Mouse (Mus musculus): ENCODE measurements at regions not wholly inside any gene's neighbourhood (a gene's known extent, or its start where the extent isn't known, plus 50 kb on each side); places are given as distances from the start of the nearest gene placed in this dataset.

DNA sequence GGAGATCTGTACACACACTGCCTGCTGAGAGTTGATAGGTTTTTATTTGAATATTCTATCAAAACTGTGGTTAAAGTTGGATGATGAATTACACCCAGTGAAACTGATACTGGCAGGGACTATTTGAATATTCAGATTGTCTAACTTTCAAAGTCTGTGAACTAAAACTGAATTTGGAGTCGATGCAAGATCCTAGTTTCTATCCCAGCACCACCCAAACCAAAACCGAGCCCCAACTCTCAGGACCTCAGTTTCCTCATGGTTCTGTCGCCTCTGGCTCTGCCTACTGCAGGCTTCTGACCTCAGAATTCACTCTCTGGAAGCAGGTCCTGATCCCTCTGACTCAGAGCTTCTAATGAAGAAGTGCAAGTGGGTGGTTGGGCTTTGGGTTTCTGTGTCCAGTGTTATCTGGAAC, 170.8 kb downstream of the Cd47 start:
- 88% methylated on average over 3 of the region's 3 CpGs for WGBS

DNA sequence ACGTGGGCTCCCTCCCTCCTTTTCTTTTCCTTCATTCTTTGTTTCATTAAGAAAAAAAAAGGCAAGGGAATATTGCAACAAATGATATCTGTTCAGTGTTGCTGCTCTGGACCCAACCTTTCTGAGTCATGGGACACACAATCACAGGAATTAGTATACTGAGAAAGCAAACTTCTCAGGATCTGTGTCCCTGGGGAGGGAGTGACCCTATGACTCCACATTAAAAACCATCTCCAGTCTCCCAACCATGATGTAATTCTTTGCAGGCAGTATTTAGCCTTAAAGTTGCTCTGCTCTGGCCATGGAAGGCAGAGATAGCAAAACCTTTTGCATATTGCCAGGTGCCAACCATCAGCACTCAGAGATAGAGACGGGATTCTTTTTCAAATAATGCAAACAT, 176.9 kb downstream of the Cd47 start:
- H3K9me3 ChIP-seq (ENCODE audit: control insufficient read depth, low read length), result no peaks in the 10 kb centered on the region
- no peaks in the 10 kb centered on the region; a peak in 2 of 4 replicates for H3K4me1 ChIP-seq (ENCODE audit: control insufficient read depth in 2 of 2, insufficient read depth in 2 of 2, low read length in 2 of 2)
- WGBS, result 62% methylated on average over 2 of the region's 2 CpGs
- no peaks in the 10 kb centered on the region for H3K36me3 ChIP-seq (ENCODE audit: control insufficient read depth, insufficient read depth, low read length)
- no peak overlapping the region for H3K4me2 ChIP-seq (ENCODE audit: low read length)
- no peak overlapping the region for H3K27ac ChIP-seq (replicated peaks in 1 of 2; ENCODE audit: control insufficient read depth in 1 of 2, insufficient read depth in 1 of 2, low read depth in 2 of 2, low read length in 2 of 2)
- H3K9ac ChIP-seq (ENCODE audit: low read length), result no peak overlapping the region
- no peaks in the 10 kb centered on the region for H3K27me3 ChIP-seq (ENCODE audit: control insufficient read depth, insufficient read depth, low read length)
- no peak overlapping the region for H3K4me3 ChIP-seq (ENCODE audit: control insufficient read depth in 1 of 2, insufficient read depth in 1 of 2, low read depth in 1 of 2, low read length in 2 of 2)
- ATAC-seq (ENCODE audit: insufficient number of reproducible peaks, insufficient read depth, low FRiP score, low read depth), result no peak

More for the DNA sequence above, 170.8 kb downstream of the Cd47 start:
- no peak overlapping the region for H3K4me2 ChIP-seq (ENCODE audit: low read length)
- H3K27me3 ChIP-seq (ENCODE audit: control insufficient read depth, insufficient read depth, low read length), result no peaks in the 10 kb centered on the region
- no peaks in the 10 kb centered on the region for H3K9me3 ChIP-seq (ENCODE audit: control insufficient read depth, low read length)
- H3K4me3 ChIP-seq (ENCODE audit: control insufficient read depth in 1 of 2, insufficient read depth in 1 of 2, low read depth in 1 of 2, low read length in 2 of 2), result no peak overlapping the region
- no peaks in the 10 kb centered on the region; a peak in 1 of 4 replicates for H3K4me1 ChIP-seq (ENCODE audit: control insufficient read depth in 2 of 2, insufficient read depth in 2 of 2, low read length in 2 of 2)
- no peaks in the 10 kb centered on the region for H3K36me3 ChIP-seq (ENCODE audit: control insufficient read depth, insufficient read depth, low read length)
- no peak overlapping the region for H3K9ac ChIP-seq (ENCODE audit: low read length)
- no peak for ATAC-seq (ENCODE audit: insufficient number of reproducible peaks, insufficient read depth, low FRiP score, low read depth)
- no peak overlapping the region for H3K27ac ChIP-seq (replicated peaks in 1 of 2; ENCODE audit: control insufficient read depth in 1 of 2, insufficient read depth in 1 of 2, low read depth in 2 of 2, low read length in 2 of 2)

DNA sequence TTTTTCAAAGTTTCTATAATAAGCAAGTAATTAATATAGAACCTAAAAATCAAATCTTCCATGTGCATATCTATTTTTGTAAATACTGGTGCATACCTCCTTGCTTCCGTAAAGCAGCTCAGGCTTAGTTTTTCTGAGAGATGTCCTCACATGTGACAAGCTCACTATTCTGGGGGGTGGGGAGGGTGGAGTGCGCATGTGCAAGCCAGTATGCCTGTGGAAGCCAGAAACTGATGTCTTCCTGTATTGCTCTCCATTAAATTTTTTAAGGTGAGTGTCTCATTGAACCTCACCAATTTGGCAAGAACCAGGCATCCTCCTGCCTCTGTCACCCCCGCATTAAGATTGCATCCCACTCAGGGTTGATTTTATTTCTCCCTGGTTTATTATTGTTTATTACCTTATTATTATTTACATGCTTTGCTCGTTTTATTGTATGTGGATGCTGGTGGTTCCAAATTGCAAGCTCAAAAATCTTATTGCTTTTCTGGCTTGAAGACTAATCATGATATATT, 179.2 kb downstream of the Cd47 start:
- ATAC-seq (ENCODE audit: insufficient number of reproducible peaks, insufficient read depth, low FRiP score, low read depth), result no peak
- Histone ChIP-seq H3K27ac (replicated peaks in 1 of 2; ENCODE audit: control insufficient read depth in 1 of 2, insufficient read depth in 1 of 2, low read depth in 2 of 2, low read length in 2 of 2) (no peak overlapping the region), H3K9me3 (ENCODE audit: control insufficient read depth, low read length) (no peaks in the 10 kb centered on the region), H3K4me2 (ENCODE audit: low read length) (no peak overlapping the region), H3K36me3 (ENCODE audit: control insufficient read depth, insufficient read depth, low read length) (no peaks in the 10 kb centered on the region), H3K9ac (ENCODE audit: low read length) (no peak overlapping the region), H3K4me1 (ENCODE audit: control insufficient read depth in 2 of 2, insufficient read depth in 2 of 2, low read length in 2 of 2) (no peaks in the 10 kb centered on the region; a peak in 2 of 4 replicates), H3K4me3 (ENCODE audit: control insufficient read depth in 1 of 2, insufficient read depth in 1 of 2, low read depth in 1 of 2, low read length in 2 of 2) (no peak overlapping the region), H3K27me3 (ENCODE audit: control insufficient read depth, insufficient read depth, low read length) (no peaks in the 10 kb centered on the region)
- 85% methylated on average over 4 of the region's 4 CpGs for WGBS

DNA sequence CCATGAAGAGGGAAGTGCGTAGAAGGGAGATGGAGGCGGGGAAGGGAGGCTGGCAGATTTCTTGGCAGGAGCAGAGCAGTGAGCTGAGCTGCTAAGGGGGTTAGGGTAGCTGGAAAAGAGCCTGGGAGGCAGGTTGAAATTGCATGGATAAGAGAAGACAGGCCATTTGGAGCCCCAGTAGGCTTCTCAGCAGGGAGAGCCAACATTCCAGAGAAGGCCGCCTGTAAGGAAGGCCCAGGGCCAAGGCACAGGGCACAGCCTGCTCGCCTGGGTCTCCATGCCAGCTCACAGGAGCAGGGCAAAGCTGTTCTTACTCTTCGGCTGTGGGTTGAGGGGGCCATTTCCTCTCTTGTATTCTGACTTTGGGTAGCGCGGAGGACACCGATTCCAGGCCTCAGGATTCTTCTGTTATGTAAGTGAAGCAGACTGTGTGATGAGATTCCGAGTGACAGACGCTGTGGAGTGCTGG, 179.9 kb downstream of the Cd47 start:
- no peak overlapping the region for H3K9ac ChIP-seq (ENCODE audit: low read length)
- H3K27me3 ChIP-seq (ENCODE audit: control insufficient read depth, insufficient read depth, low read length), result no peaks in the 10 kb centered on the region
- no peaks in the 10 kb centered on the region for H3K9me3 ChIP-seq (ENCODE audit: control insufficient read depth, low read length)
- H3K4me3 ChIP-seq (ENCODE audit: control insufficient read depth in 1 of 2, insufficient read depth in 1 of 2, low read depth in 1 of 2, low read length in 2 of 2), result no peak overlapping the region
- no peak overlapping the region for H3K4me2 ChIP-seq (ENCODE audit: low read length)
- WGBS, result 52% methylated on average over 10 of the region's 10 CpGs
- H3K27ac ChIP-seq (replicated peaks in 1 of 2; ENCODE audit: control insufficient read depth in 1 of 2, insufficient read depth in 1 of 2, low read depth in 2 of 2, low read length in 2 of 2), result no peak overlapping the region
- ATAC-seq (ENCODE audit: insufficient number of reproducible peaks, insufficient read depth, low FRiP score, low read depth), result no peak
- H3K4me1 ChIP-seq (ENCODE audit: control insufficient read depth in 2 of 2, insufficient read depth in 2 of 2, low read length in 2 of 2), result no peaks in the 10 kb centered on the region; a peak in 2 of 4 replicates
- no peaks in the 10 kb centered on the region for H3K36me3 ChIP-seq (ENCODE audit: control insufficient read depth, insufficient read depth, low read length)

DNA sequence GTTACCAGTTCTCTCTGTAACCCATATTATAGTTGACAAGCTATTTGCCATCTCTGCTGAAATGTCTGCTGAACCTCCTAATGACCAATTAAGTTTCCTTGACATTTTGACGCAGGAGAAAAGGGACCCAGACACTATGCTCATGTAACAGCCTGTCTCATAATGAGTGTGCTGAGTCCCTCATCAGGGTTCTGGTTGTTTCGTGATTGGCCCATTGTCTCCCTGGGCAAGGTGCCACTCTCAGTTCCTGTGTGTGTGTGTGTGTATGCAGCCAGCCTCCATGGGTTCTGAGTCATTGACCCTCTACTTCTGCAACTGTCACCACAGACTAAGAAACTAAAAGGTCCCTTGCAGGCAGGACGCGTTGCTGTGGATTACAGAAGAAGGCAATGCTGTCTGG, 181.8 kb downstream of the Cd47 start:
- no peaks in the 10 kb centered on the region; a peak in 2 of 4 replicates for H3K4me1 ChIP-seq (ENCODE audit: control insufficient read depth in 2 of 2, insufficient read depth in 2 of 2, low read length in 2 of 2)

DNA sequence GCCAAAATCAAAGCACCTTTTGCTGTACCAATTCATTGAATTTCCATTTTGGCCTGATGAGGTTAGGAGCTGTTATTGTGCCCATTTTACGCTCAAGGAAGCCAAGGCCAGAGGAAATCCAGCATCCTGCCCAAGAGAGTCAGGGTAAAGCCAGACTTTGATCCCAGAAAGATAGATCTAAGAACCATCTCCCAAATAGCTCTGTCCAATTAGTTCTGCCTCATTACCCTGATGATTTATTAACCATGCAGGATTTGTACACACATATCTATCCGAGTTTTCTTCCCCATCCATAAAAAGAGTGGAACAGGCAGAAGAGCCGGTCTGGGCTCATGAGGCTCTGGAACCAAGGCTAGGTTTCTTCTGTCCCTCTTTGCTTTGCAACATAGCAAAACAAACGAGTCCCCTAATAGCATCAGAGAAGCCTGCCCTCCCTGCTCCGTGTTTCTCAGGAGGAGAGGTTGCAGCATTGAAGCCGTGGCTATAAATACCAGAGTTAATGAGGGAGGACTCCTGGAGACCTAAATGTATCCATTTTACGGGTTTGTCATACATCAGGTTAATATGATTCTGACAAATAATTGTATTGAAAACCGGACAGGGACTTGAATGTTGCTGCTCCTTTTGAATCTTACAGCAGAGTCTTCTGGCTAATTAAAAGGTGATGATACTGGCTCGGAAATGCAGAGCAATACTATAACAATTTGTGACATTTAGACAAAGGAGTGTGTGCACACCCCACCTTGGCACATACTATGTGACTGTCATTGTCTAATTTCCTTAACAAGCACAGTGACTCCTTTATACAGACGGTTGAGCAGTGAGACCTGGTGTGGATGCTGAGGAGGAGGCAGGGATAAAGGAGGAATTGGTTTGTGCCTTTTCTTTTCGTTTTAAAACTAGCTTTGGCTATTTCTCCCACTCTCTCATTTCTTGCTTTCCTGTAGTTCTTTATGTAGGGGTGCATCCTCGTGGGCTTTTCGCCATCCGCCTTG, 185.0 kb downstream of the Cd47 start:
- H3K27me3 ChIP-seq (ENCODE audit: control insufficient read depth, insufficient read depth, low read length), result no peaks in the 10 kb centered on the region
- H3K36me3 ChIP-seq (ENCODE audit: control insufficient read depth, insufficient read depth, low read length), result no peaks in the 10 kb centered on the region
- ATAC-seq (ENCODE audit: insufficient number of reproducible peaks, insufficient read depth, low FRiP score, low read depth), result no peak
- no peaks in the 10 kb centered on the region; a peak in 2 of 4 replicates for H3K4me1 ChIP-seq (ENCODE audit: control insufficient read depth in 2 of 2, insufficient read depth in 2 of 2, low read length in 2 of 2)
- H3K4me3 ChIP-seq (ENCODE audit: control insufficient read depth in 1 of 2, insufficient read depth in 1 of 2, low read depth in 1 of 2, low read length in 2 of 2), result no peak overlapping the region
- no peak overlapping the region for H3K4me2 ChIP-seq (ENCODE audit: low read length)
- no peak overlapping the region for H3K27ac ChIP-seq (replicated peaks in 1 of 2; ENCODE audit: control insufficient read depth in 1 of 2, insufficient read depth in 1 of 2, low read depth in 2 of 2, low read length in 2 of 2)
- no peak overlapping the region for H3K9ac ChIP-seq (ENCODE audit: low read length)
- H3K9me3 ChIP-seq (ENCODE audit: control insufficient read depth, low read length), result no peaks in the 10 kb centered on the region
- WGBS, result 68% methylated on average over 14 of the region's 14 CpGs

More for the DNA sequence above, 181.8 kb downstream of the Cd47 start:
- H3K36me3 ChIP-seq (ENCODE audit: control insufficient read depth, insufficient read depth, low read length), result no peaks in the 10 kb centered on the region
- no peak overlapping the region for H3K4me2 ChIP-seq (ENCODE audit: low read length)
- H3K27me3 ChIP-seq (ENCODE audit: control insufficient read depth, insufficient read depth, low read length), result no peaks in the 10 kb centered on the region
- ATAC-seq (ENCODE audit: insufficient number of reproducible peaks, insufficient read depth, low FRiP score, low read depth), result no peak
- no peak overlapping the region for H3K27ac ChIP-seq (replicated peaks in 1 of 2; ENCODE audit: control insufficient read depth in 1 of 2, insufficient read depth in 1 of 2, low read depth in 2 of 2, low read length in 2 of 2)
- 71% methylated on average over 4 of the region's 4 CpGs for WGBS
- H3K9me3 ChIP-seq (ENCODE audit: control insufficient read depth, low read length), result no peaks in the 10 kb centered on the region
- no peak overlapping the region for H3K4me3 ChIP-seq (ENCODE audit: control insufficient read depth in 1 of 2, insufficient read depth in 1 of 2, low read depth in 1 of 2, low read length in 2 of 2)
- H3K9ac ChIP-seq (ENCODE audit: low read length), result no peak overlapping the region

DNA sequence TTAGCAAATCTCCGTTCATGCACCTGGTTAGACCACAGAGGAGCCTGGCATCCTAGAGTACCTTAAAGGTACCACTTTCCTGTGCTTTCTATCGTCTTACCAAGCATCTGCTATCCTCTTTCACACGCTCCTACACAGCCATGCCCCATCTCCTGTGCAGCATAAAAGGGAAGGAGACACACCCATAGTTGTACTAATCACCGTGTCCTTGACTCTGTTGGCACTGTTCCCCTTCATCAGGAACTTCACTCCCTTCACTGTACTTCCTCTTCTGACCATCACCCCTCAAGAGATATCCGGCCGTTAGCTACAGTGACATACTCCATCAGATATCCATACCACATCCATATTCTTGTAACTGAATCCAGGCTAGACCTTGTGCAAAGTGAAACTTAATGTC, 186.6 kb downstream of the Cd47 start:
- H3K4me2 ChIP-seq (ENCODE audit: low read length), result no peak overlapping the region
- ATAC-seq (ENCODE audit: insufficient number of reproducible peaks, insufficient read depth, low FRiP score, low read depth), result no peak
- no peak overlapping the region for H3K27ac ChIP-seq (replicated peaks in 1 of 2; ENCODE audit: control insufficient read depth in 1 of 2, insufficient read depth in 1 of 2, low read depth in 2 of 2, low read length in 2 of 2)
- no peaks in the 10 kb centered on the region for H3K36me3 ChIP-seq (ENCODE audit: control insufficient read depth, insufficient read depth, low read length)
- no peaks in the 10 kb centered on the region for H3K27me3 ChIP-seq (ENCODE audit: control insufficient read depth, insufficient read depth, low read length)
- no peak overlapping the region for H3K9ac ChIP-seq (ENCODE audit: low read length)
- H3K4me1 ChIP-seq (ENCODE audit: control insufficient read depth in 2 of 2, insufficient read depth in 2 of 2, low read length in 2 of 2), result no peaks in the 10 kb centered on the region
- H3K4me3 ChIP-seq (ENCODE audit: control insufficient read depth in 1 of 2, insufficient read depth in 1 of 2, low read depth in 1 of 2, low read length in 2 of 2), result no peak overlapping the region
- 58% methylated on average over 6 of the region's 6 CpGs for WGBS
- no peaks in the 10 kb centered on the region for H3K9me3 ChIP-seq (ENCODE audit: control insufficient read depth, low read length)
